Comparison of ENCODE assay signal across 26 mouse cellular contexts in genomic region chr6:149108909-149109308, GRCm38 (mm10). TPM values are rescaled to one million over a fixed set of nuclear protein-coding genes. Genes with fewer than 3 reads are reported as not detected.
"Had no signal": no experiment of that assay in that cellular context is flagged by ENCODE, and none has a peak within 500 bp of the region (broad histone marks: within the 10 kb centered on the region; RNA-seq: fewer than 3 reads in every experiment).

No protein-coding gene starts in this region.

- H3K27me3 ChIP-seq: midbrain, embryonic 12.5 days; neural tube, embryonic 12.5 days; stomach, embryonic 15.5 days had no signal

- DNase-seq: lung, adult 18-20 months; lung, embryonic 14.5 days; lung, postnatal 10 days; lung, postnatal 4 days; midbrain, embryonic 14.5 days; right cerebral cortex, postnatal 25 days; right cerebral cortex, postnatal 4 days; spleen, adult 18-20 months; thymus, adult 2 months; thymus, postnatal 14 days; thymus, postnatal 36 days had no signal

- H3K4me2 ChIP-seq: lung, embryonic 14.5 days; midbrain, embryonic 12.5 days; neural tube, embryonic 12.5 days; stomach, embryonic 15.5 days had no signal

- H3K4me3 ChIP-seq: midbrain, embryonic 10.5 days; midbrain, embryonic 12.5 days; neural tube, embryonic 12.5 days; stomach, embryonic 15.5 days had no signal

- H3K36me3 ChIP-seq: midbrain, embryonic 10.5 days; midbrain, embryonic 12.5 days; neural tube, embryonic 12.5 days; stomach, embryonic 15.5 days had no signal

RNA-seq across cellular contexts. Expression of gene Gm10203, which starts 21.1 kb away (rescaled TPM):
- total RNA-seq: megakaryocyte, adult 5-6 weeks; megakaryocyte-erythroid progenitor cell, adult 5-6 weeks; neutrophil, adult 5-6 weeks had no signal
- polyA plus RNA-seq: liver, embryonic 14.5 days; liver, embryonic 16.5 days; lung, embryonic 14.5 days; lung, embryonic 16.5 days; midbrain, embryonic 10.5 days; midbrain, embryonic 12.5 days; midbrain, embryonic 14.5 days; midbrain, embryonic 16.5 days; neural tube, embryonic 12.5 days; neural tube, embryonic 14.5 days; small intestine, adult 2 months; stomach, embryonic 15.5 days; stomach, postnatal 0 days; testis, adult 2 months; thymus, adult 2 months had no signal
